10 mouse cellular contexts compared by ENCODE assay signal in the genomic region with DNA sequence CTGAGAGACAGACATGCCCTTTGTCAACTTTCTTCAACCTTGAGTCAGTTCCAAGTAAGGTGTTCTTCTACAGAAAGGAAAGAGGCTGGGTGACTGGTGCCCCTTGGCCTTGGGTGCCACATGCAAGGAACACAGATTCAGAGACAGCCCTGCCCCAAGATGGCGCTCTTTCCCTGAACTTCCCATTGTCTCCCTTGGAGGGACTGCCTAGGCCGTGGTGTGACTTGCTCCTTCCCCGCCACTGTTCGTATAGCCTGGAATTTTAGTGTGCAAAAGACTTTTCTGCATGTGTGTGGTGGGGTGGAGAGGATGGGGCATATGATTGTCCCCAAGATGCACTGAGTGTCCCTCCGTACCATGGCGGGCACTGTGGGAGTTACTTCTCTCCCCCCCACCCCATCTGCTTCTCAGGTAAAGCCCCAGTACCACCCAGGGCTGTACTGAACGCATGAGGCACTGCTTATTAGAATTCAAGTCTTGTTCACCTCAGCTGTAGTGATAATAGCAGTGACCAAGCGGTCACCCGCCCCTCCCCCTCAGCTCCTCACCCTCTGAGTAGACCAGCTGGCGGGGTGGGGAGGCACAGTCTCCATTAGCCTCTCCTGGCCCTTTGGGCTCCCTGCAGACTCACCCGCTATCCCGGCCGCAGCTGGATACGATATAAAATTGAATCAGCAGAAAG.
DNase-seq lines count a peak whose midpoint lies in the region; ATAC-seq and TF ChIP-seq lines count a peak whose summit lies in the region.
"Had no signal": no experiment of that assay in that cellular context is flagged by ENCODE, and none has a peak within 500 bp of the region (broad histone marks: within the 10 kb centered on the region; RNA-seq: fewer than 3 reads in every experiment).

No protein-coding gene starts in this region.

- peaks cover 4% of the 10 kb centered on the region; the same call in 1 of the 2 replicates for H3K4me1 ChIP-seq in embryonic facial prominence, embryonic 14.5 days (ENCODE audit: control insufficient read depth, insufficient read depth, low read length)
- H3K4me1 ChIP-seq in heart, embryonic 12.5 days (replicated peaks) = peaks cover 13% of the 10 kb centered on the region
- peaks cover 4% of the 10 kb centered on the region; the same call in 1 of the 2 replicates for H3K4me1 ChIP-seq in kidney, postnatal 0 days (replicated peaks; ENCODE audit: insufficient read depth, low read length)
- H3K4me1 ChIP-seq in stomach, embryonic 15.5 days = no peaks in the 10 kb centered on the region
- H3K4me1 ChIP-seq: megakaryocyte, embryonic 14.5 days had no signal

- no peak overlapping the region for H3K4me2 ChIP-seq in embryonic facial prominence, embryonic 14.5 days (ENCODE audit: low read depth, low read length)
- H3K4me2 ChIP-seq in heart, embryonic 12.5 days = no peak overlapping the region
- H3K4me2 ChIP-seq in kidney, postnatal 0 days (ENCODE audit: low read length) = no peak overlapping the region
- no peak overlapping the region for H3K4me2 ChIP-seq in stomach, embryonic 15.5 days

- H3K9me3 ChIP-seq in embryonic facial prominence, embryonic 14.5 days (ENCODE audit: control insufficient read depth, low read length) = 0 out of 2 replicates have a peak, but pooled peaks cover 8% of the 10 kb centered on the region
- H3K9me3 ChIP-seq in heart, embryonic 12.5 days (replicated peaks) = peaks cover 21% of the 10 kb centered on the region
- H3K9me3 ChIP-seq in kidney, postnatal 0 days (replicated peaks; ENCODE audit: low read length) = no peaks in the 10 kb centered on the region
- H3K9me3 ChIP-seq in stomach, embryonic 15.5 days = peaks cover 6% of the 10 kb centered on the region; the same call in 1 of the 2 replicates

- DNase-seq in CD4-positive, CD25-positive, alpha-beta regulatory T cell, adult 2 months (ENCODE audit: low read depth, low spot score) = peak; percentile 5
- peak; percentile 80 for DNase-seq in MN1 (ENCODE audit: low spot score)
- DNase-seq in embryonic facial prominence, embryonic 14.5 days (ENCODE audit: low spot score) = peak; percentile 26
- no peak for DNase-seq in kidney, postnatal 0 days (ENCODE audit: low spot score)
- peak; percentile 77 for DNase-seq in lung, postnatal 36 days

- H3K27me3 ChIP-seq in embryonic facial prominence, embryonic 14.5 days (replicated peaks; ENCODE audit: control insufficient read depth, insufficient read depth, low read length) = no peaks in the 10 kb centered on the region
- H3K27me3 ChIP-seq in heart, embryonic 12.5 days (replicated peaks) = no peaks in the 10 kb centered on the region
- no peaks in the 10 kb centered on the region for H3K27me3 ChIP-seq in kidney, postnatal 0 days (ENCODE audit: insufficient read depth, low read length)
- H3K27me3 ChIP-seq in stomach, embryonic 15.5 days (replicated peaks) = no peaks in the 10 kb centered on the region

- H3K4me3 ChIP-seq in embryonic facial prominence, embryonic 14.5 days (ENCODE audit: low read depth, low read length) = no peak overlapping the region
- no peak overlapping the region for H3K4me3 ChIP-seq in heart, embryonic 12.5 days
- no peak overlapping the region for H3K4me3 ChIP-seq in kidney, postnatal 0 days (replicated peaks; ENCODE audit: low read depth, low read length)
- no peak overlapping the region for H3K4me3 ChIP-seq in stomach, embryonic 15.5 days (replicated peaks)
- H3K4me3 ChIP-seq: erythroblast, embryonic 14.5 days; megakaryocyte, embryonic 14.5 days had no signal

- ATAC-seq in CD4-positive, CD25-positive, alpha-beta regulatory T cell, adult 4 months = no peak
- ATAC-seq in embryonic facial prominence, embryonic 14.5 days (ENCODE audit: low read depth) = 0 out of 2 replicates have a peak, but pooled peaks have one; percentile 30
- ATAC-seq in heart, embryonic 12.5 days (ENCODE audit: insufficient number of reproducible peaks, low FRiP score) = 0 out of 2 replicates have a peak, but pooled peaks have one; percentile 11
- ATAC-seq in kidney, postnatal 0 days (replicated peaks; ENCODE audit: low FRiP score, low read depth) = no peak
- 0 out of 2 replicates have a peak, but pooled peaks have one; percentile 47 for ATAC-seq in stomach, embryonic 15.5 days (ENCODE audit: insufficient read depth, low FRiP score, low read depth)

- H3K36me3 ChIP-seq in embryonic facial prominence, embryonic 14.5 days (ENCODE audit: control insufficient read depth, insufficient read depth, low read length) = no peaks in the 10 kb centered on the region
- peaks cover 6% of the 10 kb centered on the region for H3K36me3 ChIP-seq in heart, embryonic 12.5 days
- no peaks in the 10 kb centered on the region for H3K36me3 ChIP-seq in kidney, postnatal 0 days (ENCODE audit: insufficient read depth, low read length)
- no peaks in the 10 kb centered on the region for H3K36me3 ChIP-seq in stomach, embryonic 15.5 days

- TF ChIP-seq CTCF in kidney, postnatal 0 days (IDR thresholded peaks at IDR 0.05; ENCODE audit: low read depth) = peak; percentile 50; the same call in 1 of the 2 replicates

- H3K9ac ChIP-seq in embryonic facial prominence, embryonic 14.5 days (ENCODE audit: low read depth, low read length) = no peak overlapping the region
- no peak overlapping the region for H3K9ac ChIP-seq in heart, embryonic 12.5 days
- H3K9ac ChIP-seq in kidney, postnatal 0 days (ENCODE audit: low read depth, low read length) = no peak overlapping the region
- H3K9ac ChIP-seq in stomach, embryonic 15.5 days = no peak overlapping the region

- 71% methylated on average over 14 of the region's 14 CpGs for WGBS in embryonic facial prominence, embryonic 14.5 days
- WGBS in heart, embryonic 12.5 days = 58% methylated on average over 14 of the region's 14 CpGs
- 77% methylated on average over 14 of the region's 14 CpGs for WGBS in kidney, postnatal 0 days
- 67% methylated on average over 14 of the region's 14 CpGs for WGBS in stomach, embryonic 15.5 days

- H3K27ac ChIP-seq in embryonic facial prominence, embryonic 14.5 days (replicated peaks; ENCODE audit: low read depth, low read length) = peak overlapping the region; percentile 40
- no peak overlapping the region for H3K27ac ChIP-seq in heart, embryonic 12.5 days (ENCODE audit: poor library complexity, severe bottlenecking)
- no peak overlapping the region for H3K27ac ChIP-seq in kidney, postnatal 0 days
- H3K27ac ChIP-seq in stomach, embryonic 15.5 days = no peak overlapping the region

Comparison
In these comparisons a context has a peak if more than half of its experiments do, and no peak if none do; other contexts are left out.
1. ATAC-seq: peak in embryonic facial prominence, embryonic 14.5 days (single experiment), heart, embryonic 12.5 days (single experiment) and stomach, embryonic 15.5 days (single experiment); none in CD4-positive, CD25-positive, alpha-beta regulatory T cell, adult 4 months (single experiment) and kidney, postnatal 0 days (single experiment).